Mouse (Mus musculus) liver, embryonic 11.5 days (tissue): ENCODE measurements around the gene Adamts17. TPM values are rescaled to one million over a fixed set of nuclear protein-coding genes. Genes with fewer than 3 reads are reported as not detected.

Experiments
- ATAC-seq: fragments of 200-750 bp; cut with Nextera tagmentation; replicated peaks from 2 replicates; pipeline ENCODE4 v1.8.0; 2017; ENCODE audit warnings: moderate number of reproducible peaks, mild to moderate bottlenecking, moderate TSS enrichment, moderate library complexity; ENCODE audit not compliant: low FRiP score
- DNase-seq: peaks from one replicate; pipeline ENCODE4 v3.0.0-alpha.2; 2017; ENCODE audit warnings: low spot score
- H3K27ac ChIP-seq: fragments of 300-500 bp; sonication (generic); 2 replicates; pipeline ENCODE4 v1.5.1; 2014; ENCODE audit warnings: mild to moderate bottlenecking, low read depth, low read length, control low read depth
- H3K27me3 ChIP-seq: fragments of 300-500 bp; sonication (generic); replicated peaks from 2 replicates; pipeline ENCODE4 v1.6.1; 2014; ENCODE audit warnings: low read length, mixed read lengths; ENCODE audit not compliant: control insufficient read depth, insufficient read depth
- H3K36me3 ChIP-seq: fragments of 300-500 bp; sonication (generic); 2 replicates; pipeline ENCODE4 v1.6.1; 2014; ENCODE audit warnings: mild to moderate bottlenecking, low read length, moderate library complexity, mixed read lengths; ENCODE audit not compliant: control insufficient read depth, insufficient read depth
- H3K4me1 ChIP-seq: fragments of 300-500 bp; sonication (generic); replicated peaks from 2 replicates; pipeline ENCODE4 v1.6.1; 2014; ENCODE audit warnings: low read length, mixed read lengths; ENCODE audit not compliant: control insufficient read depth, insufficient read depth
- H3K4me2 ChIP-seq: fragments of 300-500 bp; sonication (generic); 2 replicates; pipeline ENCODE4 v1.6.1; 2014; ENCODE audit warnings: mild to moderate bottlenecking, control low read depth, moderate library complexity
- H3K4me3 ChIP-seq: fragments of 300-500 bp; sonication (generic); 2 replicates; pipeline ENCODE4 v1.5.1; 2014; ENCODE audit warnings: low read depth, low read length, control low read depth
- H3K9ac ChIP-seq: fragments of 300-500 bp; sonication (generic); 2 replicates; pipeline ENCODE4 v1.6.1; 2014; ENCODE audit warnings: low read depth, low read length, control low read depth
- H3K9me3 ChIP-seq: fragments of 300-500 bp; sonication (generic); 2 replicates; pipeline ENCODE4 v1.6.1; 2016; ENCODE audit warnings: low read length, inconsistent platforms, mixed read lengths; ENCODE audit not compliant: control insufficient read depth
- WGBS: fragments of 180-500 bp; shearing (Covaris S2); extraction: QIAGEN DNeasy Blood & Tissue Kit; methylation state at CpG from one replicate; pipeline ENCODE4 v1.1.7; 2014; 5-methylcytosine and 5-hydroxymethylcytosine counted together
- polyA plus RNA-seq: library from polyadenylated mRNA; unstranded; fragments of >200 nt; fragmentation: Nextera tagmentation; extraction: Ambion mirVana; gene quantifications from 2 replicates; pipeline ENCODE4 v1.2.1, GENCODE M21; 2014

The Adamts17 gene
- polyA plus RNA-seq, 1 experiment from 2014 or later, result 1.5 TPM

DNA sequence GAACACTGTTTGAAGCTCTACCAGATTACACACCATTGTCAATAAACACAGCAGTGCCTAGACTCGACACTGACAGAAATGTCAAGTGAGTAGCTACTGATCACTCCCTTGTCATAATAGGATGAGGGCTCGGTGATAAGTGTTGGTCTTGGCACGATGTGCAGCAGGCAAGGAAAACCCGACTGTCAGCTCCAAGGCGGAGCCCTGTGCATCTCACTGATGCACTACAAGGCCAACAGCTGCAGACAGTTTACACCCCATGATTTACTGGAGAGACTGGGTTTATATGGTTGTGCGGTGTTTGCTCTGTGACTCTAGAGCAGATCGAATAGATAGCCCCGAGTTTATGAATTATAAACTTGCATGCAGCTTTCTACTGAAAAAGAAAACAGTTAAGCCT, 124.0 kb downstream of the Adamts17 start:
- ATAC-seq, result no peak
- H3K4me3 ChIP-seq, result no peak overlapping the region

DNA sequence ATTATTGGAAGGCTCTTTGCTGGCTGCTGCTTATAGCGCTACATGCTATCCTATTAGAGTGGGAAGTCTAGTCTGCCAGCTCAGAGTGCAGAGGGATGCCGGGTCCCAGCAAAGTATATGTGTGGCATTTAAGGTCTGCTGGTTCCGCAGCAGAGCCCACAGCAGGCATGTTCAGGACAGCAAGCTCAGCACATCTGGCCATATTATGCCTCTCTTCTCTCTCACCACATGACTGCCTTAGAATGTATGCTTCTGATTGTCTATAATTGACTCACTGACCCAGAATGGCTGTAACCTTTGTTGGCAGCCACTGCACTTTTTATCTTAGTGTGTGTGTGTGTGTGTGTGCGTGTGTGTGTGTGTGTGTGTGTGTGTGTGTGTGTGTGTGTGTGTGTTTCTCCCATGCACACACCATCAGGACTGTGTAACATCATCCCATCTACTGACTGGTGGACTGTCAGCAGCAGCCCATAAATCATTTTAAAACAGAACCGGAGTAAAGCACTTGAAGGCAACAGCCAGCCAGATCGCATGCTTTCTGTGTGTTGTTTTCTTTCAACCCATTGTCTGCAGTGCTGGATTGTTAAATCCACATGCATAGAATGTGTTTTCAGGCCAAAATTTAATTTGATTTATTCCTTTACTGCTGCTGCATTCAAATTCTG, 127.1 kb downstream of the Adamts17 start:
- H3K4me3 ChIP-seq, result no peak overlapping the region
- H3K36me3 ChIP-seq, result no peaks in the 10 kb centered on the region
- H3K4me1 ChIP-seq, result peaks cover 24% of the 10 kb centered on the region
- no peak for ATAC-seq
- no peak overlapping the region for H3K4me2 ChIP-seq
- DNase-seq, result no peak
- 64% methylated on average over 6 of the region's 6 CpGs for WGBS
- H3K9me3 ChIP-seq, result no peaks in the 10 kb centered on the region
- no peaks in the 10 kb centered on the region for H3K27me3 ChIP-seq
- H3K27ac ChIP-seq, result 0 out of 2 replicates have a peak overlapping the region, but pooled peaks have one; percentile 34
- H3K9ac ChIP-seq, result no peak overlapping the region

More for the DNA sequence above, 124.0 kb downstream of the Adamts17 start:
- Histone ChIP-seq H3K4me2 (no peak overlapping the region), H3K27ac (no peak overlapping the region), H3K9me3 (no peaks in the 10 kb centered on the region), H3K9ac (no peak overlapping the region), H3K36me3 (no peaks in the 10 kb centered on the region), H3K4me1 (peaks cover 16% of the 10 kb centered on the region), H3K27me3 (no peaks in the 10 kb centered on the region)
- 74% methylated on average over 8 of the region's 8 CpGs for WGBS
- DNase-seq, result no peak

DNA sequence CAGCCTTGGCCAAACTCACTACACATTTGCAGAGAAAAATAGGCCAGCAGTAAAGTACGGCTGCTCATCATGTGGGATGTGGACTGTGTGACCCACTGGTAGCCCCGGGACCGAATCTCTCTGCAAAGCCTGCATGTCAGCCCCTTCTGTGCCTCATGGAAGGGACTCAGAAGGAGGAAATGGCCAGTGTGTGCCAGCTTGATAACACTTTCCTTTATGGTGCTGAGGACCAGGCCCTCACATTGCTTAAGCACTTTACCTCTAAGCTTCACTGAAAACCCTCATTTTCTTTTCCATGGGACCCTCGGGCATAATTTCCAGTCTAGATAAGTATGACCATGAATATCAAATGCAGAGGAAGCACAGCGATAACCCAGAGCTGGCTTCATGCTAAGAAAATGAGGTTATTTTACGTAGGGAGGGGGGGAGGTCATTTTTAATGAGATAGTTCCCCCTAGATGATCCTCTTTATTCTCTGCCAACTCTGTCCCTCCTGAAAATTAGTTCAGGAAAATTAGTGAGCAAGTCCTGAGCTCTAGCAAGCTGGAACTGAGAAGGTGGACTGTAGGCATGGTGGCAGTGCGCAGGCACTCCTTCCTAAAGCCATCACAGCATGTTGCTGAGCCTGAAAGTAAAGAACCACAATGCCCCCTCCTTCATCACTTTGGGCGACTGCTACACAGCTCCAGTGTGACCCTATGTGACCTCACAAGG, 127.8 kb downstream of the Adamts17 start:
- Histone ChIP-seq H3K9ac (no peak overlapping the region), H3K9me3 (no peaks in the 10 kb centered on the region), H3K4me3 (no peak overlapping the region), H3K4me1 (peaks cover 24% of the 10 kb centered on the region), H3K4me2 (no peak overlapping the region), H3K27ac (0 out of 2 replicates have a peak overlapping the region, but pooled peaks have one; percentile 34), H3K36me3 (no peaks in the 10 kb centered on the region), H3K27me3 (no peaks in the 10 kb centered on the region)
- 43% methylated on average over 8 of the region's 8 CpGs for WGBS
- DNase-seq (no peak), ATAC-seq (no peak)

DNA sequence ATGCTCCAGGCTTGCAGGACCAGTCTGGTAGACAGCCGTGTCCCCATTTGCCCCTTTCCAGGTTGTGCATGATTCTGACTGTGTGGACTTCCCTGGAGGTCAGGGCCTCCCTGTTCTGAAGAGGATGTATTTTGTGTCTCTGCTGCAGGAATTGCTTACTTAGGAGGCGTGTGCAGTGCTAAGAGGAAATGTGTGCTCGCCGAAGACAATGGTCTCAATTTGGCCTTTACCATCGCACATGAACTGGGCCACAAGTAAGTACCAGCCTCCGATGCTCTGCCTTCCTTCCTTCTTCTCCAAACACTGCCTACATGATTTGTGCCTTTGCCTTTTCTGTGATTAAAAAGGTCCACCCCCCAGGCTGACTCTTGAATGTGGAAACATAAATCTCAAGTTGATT, 129.1 kb downstream of the Adamts17 start:
- Histone ChIP-seq H3K27me3 (no peaks in the 10 kb centered on the region), H3K4me3 (no peak overlapping the region), H3K9me3 (no peaks in the 10 kb centered on the region), H3K4me1 (peaks cover 24% of the 10 kb centered on the region), H3K36me3 (no peaks in the 10 kb centered on the region), H3K4me2 (no peak overlapping the region), H3K27ac (no peak overlapping the region; the same call in 1 of the 2 replicates), H3K9ac (no peak overlapping the region)
- WGBS, result 57% methylated on average over 6 of the region's 6 CpGs
- DNase-seq, result no peak
- no peak for ATAC-seq

DNA sequence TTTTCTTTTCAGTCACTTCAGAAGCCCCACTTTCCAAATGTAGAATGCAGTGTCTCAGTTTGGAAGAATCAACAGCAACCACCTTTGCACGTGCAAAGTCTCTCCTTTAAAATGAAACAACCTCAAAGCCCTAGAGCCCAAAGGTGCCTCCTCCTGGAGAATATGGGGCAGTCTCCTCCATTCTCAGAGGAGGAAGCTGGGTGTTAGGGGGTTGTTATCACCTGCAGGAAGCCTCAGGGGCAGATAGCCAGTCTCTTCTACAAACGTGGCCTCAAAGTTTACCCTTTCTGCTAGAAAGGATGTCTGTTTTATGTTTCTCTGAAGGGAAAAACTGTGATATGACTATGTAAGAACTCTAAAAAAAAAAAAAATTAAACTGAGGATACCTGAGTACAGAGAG, 129.7 kb downstream of the Adamts17 start:
- no peak for DNase-seq
- Histone ChIP-seq H3K4me2 (no peak overlapping the region), H3K27me3 (no peaks in the 10 kb centered on the region), H3K27ac (peak overlapping the region; percentile 49; the same call in 1 of the 2 replicates), H3K4me1 (peaks cover 24% of the 10 kb centered on the region), H3K9me3 (no peaks in the 10 kb centered on the region), H3K9ac (no peak overlapping the region), H3K36me3 (no peaks in the 10 kb centered on the region), H3K4me3 (no peak overlapping the region)
- WGBS, result 12% methylated on average over 2 of the region's 2 CpGs
- no peak for ATAC-seq

DNA sequence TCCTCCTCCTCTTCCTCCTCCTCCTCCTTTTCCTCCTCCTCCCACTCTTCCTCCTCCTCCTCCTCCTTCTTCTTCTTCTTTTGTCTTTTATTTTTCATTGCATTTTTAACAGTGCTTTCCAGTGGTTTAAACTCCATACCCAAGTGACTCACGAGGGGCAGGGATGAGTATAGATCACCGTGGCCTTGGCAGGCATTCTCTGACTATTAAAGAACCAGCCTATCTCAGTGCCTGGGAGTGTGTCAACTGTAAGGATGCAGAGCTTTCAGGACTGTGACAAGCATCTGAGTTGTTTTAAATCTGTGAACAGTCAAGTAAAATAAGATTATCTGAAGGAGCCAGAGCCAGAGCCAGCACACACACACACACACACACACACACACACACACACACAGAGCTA, 130.7 kb downstream of the Adamts17 start:
- WGBS, result 50% methylated on average over 2 of the region's 2 CpGs
- H3K9me3 ChIP-seq, result no peaks in the 10 kb centered on the region
- peaks cover 24% of the 10 kb centered on the region for H3K4me1 ChIP-seq
- H3K4me2 ChIP-seq, result no peak overlapping the region
- H3K36me3 ChIP-seq, result no peaks in the 10 kb centered on the region
- ATAC-seq (no peak), DNase-seq (no peak)
- no peaks in the 10 kb centered on the region for H3K27me3 ChIP-seq
- H3K4me3 ChIP-seq, result no peak overlapping the region
- H3K9ac ChIP-seq, result no peak overlapping the region
- no peak overlapping the region for H3K27ac ChIP-seq

DNA sequence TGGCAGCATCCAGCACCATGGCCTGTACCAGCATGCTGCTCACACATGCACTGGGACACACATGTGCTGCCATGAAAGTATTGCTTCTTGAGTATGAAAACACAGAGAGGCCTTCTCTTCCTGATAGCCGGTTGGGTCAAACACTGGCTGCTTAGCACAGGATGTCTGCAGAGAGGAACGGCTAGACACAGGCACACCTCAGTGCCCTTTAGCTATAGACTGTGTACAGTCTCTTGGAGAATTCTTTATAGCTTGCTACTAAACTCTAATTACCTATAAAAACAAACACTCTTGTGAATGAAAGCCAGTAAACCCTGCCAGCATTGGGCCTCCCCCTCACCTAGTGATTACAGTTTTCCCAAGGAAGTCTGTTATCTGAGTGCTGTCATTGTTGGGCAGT, 131.4 kb downstream of the Adamts17 start:
- WGBS, result 67% methylated on average over 2 of the region's 2 CpGs
- Histone ChIP-seq H3K4me3 (no peak overlapping the region), H3K27me3 (no peaks in the 10 kb centered on the region), H3K4me2 (no peak overlapping the region), H3K9ac (no peak overlapping the region), H3K27ac (no peak overlapping the region), H3K9me3 (no peaks in the 10 kb centered on the region), H3K36me3 (no peaks in the 10 kb centered on the region), H3K4me1 (peaks cover 24% of the 10 kb centered on the region)
- ATAC-seq (no peak), DNase-seq (no peak)

DNA sequence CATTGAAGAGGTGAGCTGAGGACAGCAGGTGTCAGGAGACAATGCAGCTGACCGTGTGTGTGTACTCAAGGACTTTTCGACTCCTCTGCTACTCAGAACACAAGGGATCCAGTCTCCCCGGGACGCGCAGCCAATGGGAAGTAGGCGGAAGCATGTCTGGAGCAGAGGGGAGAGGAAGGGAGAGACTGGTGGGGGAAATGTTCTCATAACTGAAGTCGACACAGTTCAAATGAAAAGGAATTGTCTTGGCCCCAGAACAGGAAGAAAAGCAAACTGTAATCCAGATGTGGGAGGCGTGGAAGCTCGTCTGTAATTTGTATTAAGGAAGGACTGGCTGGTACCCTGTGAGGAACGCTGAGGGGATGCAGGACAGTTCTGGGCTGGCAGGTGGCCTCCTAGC, 135.3 kb downstream of the Adamts17 start:
- no peak overlapping the region for H3K9ac ChIP-seq
- ATAC-seq (no peak), DNase-seq (no peak)
- H3K27ac ChIP-seq, result no peak overlapping the region
- no peaks in the 10 kb centered on the region for H3K9me3 ChIP-seq
- H3K4me2 ChIP-seq, result no peak overlapping the region
- H3K4me3 ChIP-seq, result no peak overlapping the region
- WGBS, result 64% methylated on average over 10 of the region's 10 CpGs
- H3K4me1 ChIP-seq, result no peaks in the 10 kb centered on the region
- no peaks in the 10 kb centered on the region for H3K36me3 ChIP-seq
- no peaks in the 10 kb centered on the region for H3K27me3 ChIP-seq

DNA sequence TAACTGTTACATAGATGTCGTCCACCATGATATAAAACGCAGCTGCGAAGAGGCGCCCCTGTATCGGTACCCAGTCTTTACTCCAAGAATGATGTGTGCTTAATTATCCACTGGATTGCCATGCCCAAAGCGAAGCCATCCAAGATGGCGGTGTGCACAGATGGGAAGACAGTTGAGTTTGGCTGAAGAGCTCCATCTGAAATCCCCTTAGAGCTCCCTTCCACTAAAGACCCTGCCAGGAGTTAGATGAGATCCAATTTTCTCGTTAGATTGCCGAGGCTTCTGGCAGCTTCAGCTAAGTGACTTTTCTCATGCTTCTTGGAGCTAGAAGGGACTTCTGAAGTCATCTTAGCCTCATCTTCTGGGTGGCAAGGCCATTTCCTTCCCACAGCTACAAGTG, 136.8 kb downstream of the Adamts17 start:
- Histone ChIP-seq H3K9me3 (no peaks in the 10 kb centered on the region), H3K36me3 (no peaks in the 10 kb centered on the region), H3K4me2 (no peak overlapping the region), H3K9ac (no peak overlapping the region), H3K4me3 (no peak overlapping the region), H3K27me3 (no peaks in the 10 kb centered on the region), H3K4me1 (no peaks in the 10 kb centered on the region), H3K27ac (no peak overlapping the region)
- DNase-seq (no peak), ATAC-seq (no peak)
- WGBS, result 91% methylated on average over 9 of the region's 9 CpGs
